Mouse (Mus musculus) megakaryocyte, embryonic 14.5 days (primary cell): ENCODE measurements around the gene Bub3.

Experiments used
- FLI1 ChIP-seq: IDR thresholded peaks from 2 replicates; pipeline ENCODE4 v1.6.1; 2012; ENCODE audit warnings: low read length, inconsistent platforms, mixed read lengths
- GATA1 ChIP-seq: IDR thresholded peaks from 3 replicates; pipeline ENCODE4 v1.6.1; 2012; ENCODE audit warnings: mixed read lengths, low read length, inconsistent platforms, borderline replicate concordance

DNA sequence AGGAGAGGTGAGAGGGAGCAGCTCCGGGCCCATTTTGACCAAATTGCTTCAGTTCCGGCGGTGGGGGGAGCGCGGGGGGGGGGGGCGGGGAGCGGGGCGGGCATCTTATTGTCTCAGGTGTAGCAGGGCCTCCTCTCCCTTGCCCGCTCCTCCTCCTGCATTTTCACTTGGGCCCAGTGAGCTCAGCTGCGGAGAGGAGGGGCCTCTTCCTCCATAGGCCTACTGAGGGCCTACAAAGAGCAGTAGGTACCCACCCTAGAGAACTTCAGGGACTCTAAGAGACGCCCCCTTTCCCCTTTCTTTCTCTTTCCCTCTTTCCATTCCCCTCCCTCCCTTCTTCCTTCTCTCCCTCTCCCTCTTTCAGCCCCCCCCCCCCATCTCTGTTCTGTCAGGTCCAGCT is 43.2 kb downstream of the Bub3 start:
- TF ChIP-seq FLI1 (no peak), GATA1 (no peak)
